Mouse (Mus musculus): ENCODE data around the gene Armc12.
A peak's percentile ranks its signal among the peaks of the same experiment; 100 is the strongest.

Gene Armc12

GRCm38 (mm10) chr17:28513337-28513736 is 17.3 kb upstream of the Armc12 start:
- no peak for DNase-seq (ENCODE audit: low read depth, low spot score)

GRCm38 (mm10) chr17:28513844-28514243 is 16.8 kb upstream of the Armc12 start:
- DNase-seq (ENCODE audit: low read depth, low spot score) = no peak

GRCm38 (mm10) chr17:28514555-28514954 is 16.1 kb upstream of the Armc12 start:
- no peak for DNase-seq (ENCODE audit: low read depth, low spot score)

- peak; percentile 59 for DNase-seq (ENCODE audit: low read depth, low spot score)
These were observed 14.9 kb upstream of the Armc12 start for GRCm38 (mm10) chr17:28515431-28516341.

- DNase-seq (ENCODE audit: low read depth, low spot score) = peak; percentile 32
These were observed 13.7 kb upstream of the Armc12 start for GRCm38 (mm10) chr17:28516881-28517280.

GRCm38 (mm10) chr17:28517441-28517955 is 13.1 kb upstream of the Armc12 start, which contains the start of gene Fkbp5:
Gene Fkbp5 (minus strand): TSS chr17:28517527.
- DNase-seq (ENCODE audit: low read depth, low spot score) = no peak

- peak; percentile 78 for DNase-seq (ENCODE audit: low read depth, low spot score)
These were observed 12.5 kb upstream of the Armc12 start for GRCm38 (mm10) chr17:28517956-28518614.

GRCm38 (mm10) chr17:28518615-28519071 is 12.0 kb upstream of the Armc12 start:
- peak; percentile 49 for DNase-seq (ENCODE audit: low read depth, low spot score)

- DNase-seq (ENCODE audit: low read depth, low spot score) = peak; percentile 63
These were observed 10.8 kb upstream of the Armc12 start for GRCm38 (mm10) chr17:28519827-28520226.

GRCm38 (mm10) chr17:28520561-28520960 is 10.0 kb upstream of the Armc12 start:
- no peak for DNase-seq (ENCODE audit: low read depth, low spot score)

GRCm38 (mm10) chr17:28521071-28521726 is 9.4 kb upstream of the Armc12 start:
- no peak for DNase-seq (ENCODE audit: low read depth, low spot score)

- no peak for DNase-seq (ENCODE audit: low read depth, low spot score)
These were observed 8.7 kb upstream of the Armc12 start for GRCm38 (mm10) chr17:28521920-28522319.

GRCm38 (mm10) chr17:28522623-28523354 is 7.8 kb upstream of the Armc12 start:
- DNase-seq (ENCODE audit: low read depth, low spot score) = peak; percentile 96

GRCm38 (mm10) chr17:28523355-28524008 is 7.1 kb upstream of the Armc12 start:
- DNase-seq (ENCODE audit: low read depth, low spot score) = peak; percentile 59

- peak; percentile 39 for DNase-seq (ENCODE audit: low read depth, low spot score)
These were observed 6.5 kb upstream of the Armc12 start for GRCm38 (mm10) chr17:28524009-28524695.

GRCm38 (mm10) chr17:28524831-28525430 is 5.7 kb upstream of the Armc12 start:
- no peak for DNase-seq (ENCODE audit: low read depth, low spot score)

- no peak for DNase-seq (ENCODE audit: low read depth, low spot score)
These were observed 3.2 kb upstream of the Armc12 start for GRCm38 (mm10) chr17:28527184-28528042.

GRCm38 (mm10) chr17:28528043-28528351 is 2.6 kb upstream of the Armc12 start:
- peak; percentile 87 for DNase-seq (ENCODE audit: low read depth, low spot score)

GRCm38 (mm10) chr17:28529116-28529515 is 1.5 kb upstream of the Armc12 start:
- no peak for DNase-seq (ENCODE audit: low read depth, low spot score)
